Mouse (Mus musculus) large intestine, adult 2 months (tissue): ENCODE measurements around the gene Lnpk. TPM values are rescaled to one million over a fixed set of nuclear protein-coding genes. Genes with fewer than 3 reads are reported as not detected.

Experiments
- DNase-seq: peaks from one replicate; pipeline ENCODE4 v3.0.0-alpha.2; 2012; ENCODE audit warnings: low read depth, low spot score
- WGBS: fragments of 180-500 bp; shearing (Covaris S2); methylation state at CpG from one replicate; pipeline ENCODE4 v1.1.7; 2018; 5-methylcytosine and 5-hydroxymethylcytosine counted together
- polyA plus RNA-seq: library from polyadenylated mRNA; depleted of rRNA; stranded (reverse); fragments of >200 nt; gene quantifications from 2 replicates; pipeline ENCODE4 v1.2.3, GENCODE M21; 2012; rRNA removed

Lnpk gene
- polyA plus RNA-seq: 3.3 and 3.7 TPM in 2 replicates

GRCm38 (mm10) chr2:74578843-74579489, at the start of gene Lnpk:
Lnpk (minus strand) TSS chr2:74579435.
- under 1% methylated on average over 34 of the region's 34 CpGs for WGBS

DNA sequence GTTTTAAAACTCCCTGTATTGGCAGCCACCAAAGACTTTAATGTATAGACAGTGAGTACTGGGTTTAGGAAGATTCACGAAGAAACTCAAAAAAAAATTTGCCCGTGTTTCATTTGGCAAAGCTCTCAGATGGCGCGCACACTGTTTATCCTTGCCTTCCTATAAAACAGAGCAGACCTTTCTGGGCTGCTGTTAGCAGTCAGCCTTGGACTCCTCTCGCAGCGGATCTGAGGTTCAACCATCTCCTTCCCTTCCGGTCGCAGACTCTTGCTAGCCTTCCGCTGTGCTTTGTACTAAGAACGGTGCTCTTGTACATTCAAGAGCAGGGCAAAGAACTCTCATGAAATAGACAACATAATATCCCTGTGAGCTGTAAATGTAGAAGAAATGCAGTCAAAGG, 41.1 kb upstream of the Lnpk start:
- 49% methylated on average over 10 of the region's 10 CpGs for WGBS
- no peak for DNase-seq

More at GRCm38 (mm10) chr2:74578843-74579489, at the start of gene Lnpk:
- DNase-seq: no peak

- WGBS: 71% methylated on average over 3 of the region's 3 CpGs
- no peak for DNase-seq
Observed at GRCm38 (mm10) chr2:74619676-74620246, 40.5 kb upstream of the Lnpk start.

DNA sequence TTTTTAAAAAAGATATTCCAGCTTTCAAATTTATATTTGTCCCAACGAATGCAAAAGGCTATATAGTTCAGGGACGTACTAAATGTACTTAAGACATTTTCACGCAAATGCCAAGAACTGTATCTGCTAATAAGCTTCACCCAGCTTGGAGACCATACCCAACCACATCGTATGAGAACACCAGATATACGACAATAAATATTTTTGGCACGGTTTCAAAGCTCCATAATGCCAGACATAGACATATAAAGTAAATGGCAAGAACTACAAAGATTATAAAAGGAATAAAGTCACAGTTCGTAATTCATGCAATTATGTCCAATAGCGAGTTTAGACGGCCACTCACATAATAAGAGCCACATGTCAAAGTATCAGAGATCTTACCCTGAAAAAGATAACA, 38.5 kb upstream of the Lnpk start:
- WGBS: 57% methylated on average over 9 of the region's 9 CpGs
- DNase-seq: no peak

- DNase-seq: no peak
- 86% methylated on average over 4 of the region's 4 CpGs for WGBS
Observed at GRCm38 (mm10) chr2:74611406-74611805, 32.2 kb upstream of the Lnpk start.

DNA sequence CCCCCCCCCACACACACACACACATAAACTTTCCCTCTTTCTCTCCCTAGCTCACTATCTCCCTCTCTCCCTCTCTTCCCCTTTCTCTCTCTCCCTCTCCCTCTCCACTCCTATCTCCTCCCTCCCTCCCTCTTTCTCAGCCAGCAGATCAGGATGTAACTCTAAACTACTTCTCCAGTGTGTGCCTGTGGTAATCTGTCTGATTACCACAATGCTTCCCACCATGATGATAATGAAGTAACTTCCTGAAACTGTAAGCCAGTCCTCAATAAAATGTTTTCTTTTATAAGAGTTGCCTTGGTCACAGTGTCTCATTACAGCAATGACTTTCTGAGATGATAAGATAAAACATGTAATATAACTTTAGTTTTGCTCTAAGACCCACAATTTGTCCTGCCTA, 30.1 kb upstream of the Lnpk start:
- no peak for DNase-seq

GRCm38 (mm10) chr2:74606087-74606760, 27.0 kb upstream of the Lnpk start:
- no peak for DNase-seq
- 66% methylated on average over 5 of the region's 5 CpGs for WGBS

DNA sequence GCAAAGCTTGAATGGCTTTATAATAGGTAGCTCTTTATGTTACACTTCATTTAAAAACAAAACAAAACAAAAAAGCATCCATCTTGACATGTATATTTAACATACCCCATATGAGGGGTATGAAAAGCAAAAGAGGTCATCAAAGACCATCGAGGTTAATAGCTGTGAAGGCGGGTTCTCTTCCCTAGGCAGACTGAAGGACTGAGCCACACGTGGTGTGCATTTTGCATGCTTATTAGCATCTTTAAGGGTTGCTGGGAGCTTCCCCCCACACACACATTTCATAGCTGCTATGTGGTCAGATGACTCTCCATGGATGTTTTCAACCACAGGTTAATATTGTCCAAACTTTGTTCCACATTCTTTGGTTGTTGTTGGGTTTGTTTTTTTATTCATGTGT, 24.8 kb upstream of the Lnpk start:
- WGBS: 67% methylated on average over 3 of the region's 3 CpGs
- DNase-seq: no peak

DNA sequence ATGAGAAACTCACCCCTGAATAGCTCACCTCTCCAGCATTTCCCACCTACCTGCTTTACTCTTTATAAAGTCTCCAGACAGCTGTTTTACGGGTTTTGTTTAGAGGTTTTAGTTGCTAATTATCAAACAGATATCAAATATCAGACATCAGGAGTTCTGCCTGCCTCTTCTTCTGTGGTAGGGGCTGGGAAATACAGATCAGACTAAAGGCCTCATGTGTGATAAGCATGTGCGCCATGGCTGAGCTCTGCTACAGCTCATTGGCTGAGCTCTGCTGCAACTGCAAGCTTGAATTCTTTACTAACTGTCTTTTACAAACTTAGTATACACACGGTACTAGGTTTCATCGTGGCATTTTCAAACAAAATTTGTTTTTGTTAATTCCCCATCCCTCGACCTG, 23.2 kb upstream of the Lnpk start:
- DNase-seq: no peak
- whole genome bisulfite sequencing: 79% methylated on average over 5 of the region's 5 CpGs

DNA sequence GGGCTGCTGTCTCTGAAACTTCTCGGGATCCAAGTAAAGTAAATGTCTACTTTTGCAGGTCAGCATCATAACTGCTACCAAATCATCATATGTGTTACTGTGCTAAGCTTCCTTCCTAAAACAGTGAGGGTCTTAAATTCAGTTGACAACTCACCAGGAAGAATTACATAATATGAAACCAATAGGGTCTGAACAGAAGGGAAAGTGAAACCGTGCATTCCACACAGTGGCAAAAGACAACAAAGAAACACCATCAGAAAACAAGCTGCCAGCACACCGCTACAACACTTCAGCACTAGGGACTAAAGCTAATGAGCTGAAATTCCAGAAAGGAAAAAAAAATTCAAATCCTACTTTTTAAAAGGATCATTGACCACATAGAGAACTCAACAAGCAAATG, 17.9 kb upstream of the Lnpk start:
- DNase-seq: no peak
- 81% methylated on average over 3 of the region's 3 CpGs for WGBS

- peak; percentile 71 for DNase-seq
Observed at GRCm38 (mm10) chr2:74596094-74596493, 16.9 kb upstream of the Lnpk start.

GRCm38 (mm10) chr2:74578146-74578842, 941 bp downstream of the Lnpk start:
- no peak for DNase-seq
- WGBS: under 1% methylated on average over 55 of the region's 55 CpGs

DNA sequence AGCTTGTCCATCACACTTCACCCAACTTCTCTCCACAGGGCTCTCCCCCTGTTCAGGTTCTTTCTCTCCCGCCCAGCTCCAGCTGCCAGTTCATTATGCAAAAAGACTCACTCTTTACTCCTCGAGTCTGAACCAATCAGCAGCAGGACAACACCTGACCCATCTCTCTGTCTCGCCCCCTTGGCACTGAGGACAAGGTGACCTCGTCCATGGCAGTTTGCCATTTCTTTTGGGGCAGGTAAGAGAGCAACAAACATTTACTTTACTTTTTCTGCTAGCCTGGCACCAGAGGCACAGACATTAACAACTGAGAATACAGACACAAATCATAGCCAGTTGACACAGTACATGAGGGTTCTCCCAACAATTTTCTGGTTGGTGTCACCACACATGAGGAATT, 8.8 kb downstream of the Lnpk start:
- WGBS: 53% methylated on average over 4 of the region's 4 CpGs
- no peak for DNase-seq

DNA sequence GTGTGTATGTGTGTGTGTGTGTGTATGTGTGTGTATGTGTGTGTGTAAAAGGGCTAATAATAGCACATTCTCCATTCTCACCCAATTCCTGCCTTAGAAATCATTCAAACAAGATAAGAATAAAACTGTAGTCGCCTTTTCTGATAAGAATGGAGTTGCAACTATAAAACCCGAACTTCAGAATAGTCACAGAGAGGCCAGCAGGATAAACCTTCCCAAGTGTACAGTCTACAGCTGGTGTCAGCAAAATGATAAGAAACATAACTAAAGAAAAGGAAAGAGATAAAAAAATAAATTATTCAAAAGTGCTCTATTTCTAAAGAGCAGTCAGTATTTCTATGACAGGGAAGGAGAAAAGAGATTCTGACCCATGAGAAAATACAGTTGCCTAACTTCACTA, 19.4 kb downstream of the Lnpk start:
- DNase-seq: no peak
- WGBS: 67% methylated on average over 2 of the region's 2 CpGs

GRCm38 (mm10) chr2:74559092-74559491, 20.1 kb downstream of the Lnpk start:
- WGBS: 95% methylated on average over 2 of the region's 2 CpGs
- no peak for DNase-seq

DNA sequence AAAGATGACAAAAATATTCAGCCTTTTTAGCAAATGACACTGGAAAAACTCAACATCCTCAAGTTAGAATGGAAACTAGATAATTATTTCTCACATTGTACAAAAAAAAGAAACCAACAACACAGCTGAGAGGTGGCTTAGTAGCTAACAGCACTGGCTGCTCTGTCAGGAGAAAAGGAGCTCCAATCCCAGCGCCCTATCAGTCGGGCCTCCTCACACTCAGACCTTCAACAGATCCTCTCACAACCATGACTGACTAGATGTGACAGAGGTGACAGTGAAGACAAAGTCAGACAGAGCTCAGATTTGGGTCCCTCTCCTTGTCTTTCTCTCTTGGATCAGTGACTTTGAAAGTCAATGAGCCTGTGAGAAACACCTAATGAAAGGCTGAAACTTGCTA, 21.8 kb downstream of the Lnpk start:
- DNase-seq: no peak
- 92% methylated on average over 2 of the region's 2 CpGs for WGBS

DNA sequence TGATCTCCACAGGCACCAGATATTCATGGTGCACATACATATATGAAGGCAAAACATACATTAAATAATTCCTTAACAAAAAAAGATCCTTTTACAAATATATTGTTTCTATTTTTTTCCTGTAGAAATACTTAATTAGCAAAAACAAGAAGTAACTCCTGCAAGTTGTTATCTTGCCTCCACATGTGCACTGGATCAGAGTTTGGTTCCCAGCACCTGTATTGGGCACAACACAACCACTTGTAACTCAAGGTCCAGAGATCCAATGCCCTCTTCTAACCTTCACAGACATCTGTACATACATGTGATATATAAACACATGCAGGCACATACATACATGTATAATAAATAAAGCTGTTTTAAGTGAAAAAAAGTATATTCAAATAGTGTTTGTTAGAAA, 27.3 kb downstream of the Lnpk start:
- DNase-seq: no peak

DNA sequence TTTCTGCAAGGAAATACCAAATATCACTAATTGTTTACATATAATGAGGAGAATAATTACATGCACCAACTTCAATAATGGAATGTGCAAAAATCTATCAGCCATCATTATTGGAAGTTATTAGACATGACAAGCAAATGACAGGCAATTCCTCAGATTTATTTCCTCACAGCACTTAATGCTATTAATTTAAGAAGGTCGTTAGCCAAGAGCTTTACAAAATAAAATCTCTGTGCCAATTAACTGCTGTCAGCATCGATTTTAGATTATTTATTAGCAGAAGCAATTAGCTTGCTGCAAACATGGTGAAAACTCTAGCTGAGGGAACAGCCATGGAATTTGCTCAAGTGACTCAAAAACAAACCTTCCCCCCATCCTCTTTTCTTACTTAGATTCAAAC, 30.9 kb downstream of the Lnpk start:
- no peak for DNase-seq
- WGBS: 82% methylated on average over 2 of the region's 2 CpGs

DNA sequence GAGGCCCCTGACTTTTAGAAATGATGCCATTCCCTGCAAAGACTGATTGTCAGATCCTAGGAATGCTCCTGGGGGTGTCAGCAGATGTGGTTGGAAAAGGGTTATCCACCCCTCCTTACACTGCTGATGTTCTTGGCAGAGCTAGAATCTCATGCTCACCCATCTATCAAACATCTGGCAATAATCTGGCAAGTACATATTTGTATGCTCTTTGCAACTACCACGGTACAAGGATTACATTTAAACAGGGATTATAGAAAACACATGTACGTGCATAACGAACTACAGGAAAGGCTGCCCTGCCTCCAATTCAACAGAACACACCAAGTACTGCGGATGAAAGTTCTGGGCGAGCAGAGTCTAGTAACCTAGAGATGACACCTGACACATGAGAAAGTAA, 70.9 kb downstream of the Lnpk start:
- WGBS: 85% methylated on average over 5 of the region's 5 CpGs

GRCm38 (mm10) chr2:74506439-74506838, 72.8 kb downstream of the Lnpk start:
- no peak for DNase-seq
- 57% methylated on average over 8 of the region's 8 CpGs for WGBS

More for the DNA sequence above, 70.9 kb downstream of the Lnpk start:
- DNase-seq: no peak

DNA sequence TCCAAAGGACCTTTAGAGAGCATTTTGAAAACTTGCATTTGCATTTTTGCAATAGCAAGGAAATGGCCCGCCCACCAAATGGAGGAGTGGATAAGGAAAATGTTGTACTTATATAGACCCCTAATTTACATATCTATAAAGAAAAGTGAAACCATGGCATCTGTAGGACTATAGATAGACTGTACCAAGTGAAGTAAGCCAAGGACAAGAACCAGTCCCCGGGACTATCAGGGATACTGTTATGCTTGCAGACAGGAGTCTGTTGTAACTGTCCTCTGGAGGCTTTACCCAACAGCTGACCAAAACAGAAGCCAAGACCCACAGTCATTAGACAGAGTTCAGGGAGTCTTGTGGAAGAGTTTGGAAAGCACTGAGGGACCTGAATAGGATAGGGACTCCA, 78.9 kb downstream of the Lnpk start:
- 91% methylated on average over 2 of the region's 2 CpGs for WGBS
- DNase-seq: no peak
